In the genomic region with DNA sequence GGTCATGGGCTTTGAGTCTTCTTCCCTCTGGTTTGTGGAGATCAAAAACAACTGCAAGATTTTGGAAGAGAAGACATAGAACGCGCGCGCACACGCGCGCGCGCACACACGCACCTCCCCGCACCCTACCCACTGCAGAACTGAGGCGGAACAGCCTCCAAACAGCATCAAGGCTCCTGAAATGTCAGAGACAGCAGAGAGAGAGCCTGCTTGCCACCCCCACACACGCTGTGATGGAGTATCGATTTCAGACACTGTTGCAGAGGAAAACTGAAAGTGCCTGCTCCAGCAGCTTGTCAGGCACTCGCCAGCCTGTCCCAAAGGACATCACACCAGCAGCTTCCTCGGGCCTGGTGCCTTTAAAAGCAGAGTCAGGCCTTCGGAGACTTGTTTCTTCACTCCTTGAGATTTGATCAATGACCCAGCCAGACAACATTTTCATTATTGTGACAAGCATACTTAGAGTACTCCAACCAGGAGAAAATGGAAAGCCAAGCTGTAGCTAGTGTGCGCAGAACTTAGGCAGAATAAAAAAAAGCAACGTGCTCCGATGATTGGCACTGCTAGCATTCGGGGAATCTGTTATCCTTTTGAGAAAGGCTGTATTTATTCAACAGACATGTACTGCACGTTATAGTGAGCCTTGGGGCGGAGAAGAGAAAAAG, we compare ENCODE assay signal across 10 mouse cellular contexts.
DNase-seq lines count a peak whose midpoint lies in the region; ATAC-seq lines count a peak whose summit lies in the region.
"Had no signal": no experiment of that assay in that cellular context is flagged by ENCODE, and none has a peak within 500 bp of the region (broad histone marks: within the 10 kb centered on the region; RNA-seq: fewer than 3 reads in every experiment).

No protein-coding gene starts in this region.

- WGBS in embryonic facial prominence, embryonic 12.5 days, result 64% methylated on average over 23 of the region's 23 CpGs

- intact Hi-C loops in left cerebral cortex, postnatal 4 days (cut with DNase I), result loop anchor here (10.0 kb wide), 1 partner anchor 342 kb away; the partner anchor contains the start of gene Rgma

- no peaks in the 10 kb centered on the region for H3K36me3 ChIP-seq in embryonic facial prominence, embryonic 12.5 days

- H3K27ac ChIP-seq in embryonic facial prominence, embryonic 12.5 days, result peak overlapping the region; percentile 30; the same call in 1 of the 2 replicates
- H3K27ac ChIP-seq: macrophage had no signal

- no peak for ATAC-seq in embryonic facial prominence, embryonic 12.5 days (ENCODE audit: insufficient number of reproducible peaks, insufficient read depth, low FRiP score, low TSS enrichment)
- ATAC-seq: Patski had no signal

- H3K4me3 ChIP-seq in embryonic facial prominence, embryonic 12.5 days, result no peak overlapping the region

- H3K9ac ChIP-seq in embryonic facial prominence, embryonic 12.5 days, result no peak overlapping the region

- no peaks in the 10 kb centered on the region for H3K27me3 ChIP-seq in embryonic facial prominence, embryonic 12.5 days
- H3K27me3 ChIP-seq: Patski had no signal

- peak; percentile 23 to 31 for DNase-seq in left cerebral cortex, adult 18-20 months (ENCODE audit: low spot score in 2 of 2)
- DNase-seq in left cerebral cortex, postnatal 4 days, result no peak
- peak; percentile 63 to 67 for DNase-seq in layer of hippocampus, adult 8-10 months (ENCODE audit: low spot score in 2 of 2)
- peak; percentile 45 for DNase-seq in right cerebral cortex, postnatal 25 days
- DNase-seq in ovary, postnatal 10 days (ENCODE audit: low spot score), result no peak
- DNase-seq in lung, postnatal 4 days, result no peak
- no peak for DNase-seq in spleen, postnatal 36 days (ENCODE audit: low spot score in 2 of 2)

- peaks cover 6% of the 10 kb centered on the region; the same call in 1 of the 2 replicates for H3K4me1 ChIP-seq in embryonic facial prominence, embryonic 12.5 days

- H3K9me3 ChIP-seq in embryonic facial prominence, embryonic 12.5 days, result no peaks in the 10 kb centered on the region

- H3K4me2 ChIP-seq in embryonic facial prominence, embryonic 12.5 days (replicated peaks), result peak overlapping the region; percentile 26

Comparison
In these comparisons a context has a peak if more than half of its experiments do, and no peak if none do; other contexts are left out.
1. DNase-seq: peak in left cerebral cortex, adult 18-20 months (2 of 2), layer of hippocampus, adult 8-10 months (2 of 2) and right cerebral cortex, postnatal 25 days (single experiment); none in left cerebral cortex, postnatal 4 days (single experiment), ovary, postnatal 10 days (single experiment), lung, postnatal 4 days (0 of 2) and spleen, postnatal 36 days (0 of 2).